Mouse (Mus musculus) right cerebral cortex, postnatal 14 days (tissue): ENCODE data around the gene Clec2l.
A peak's percentile ranks its signal among the peaks of the same experiment; 100 is the strongest.
"Not testable (repeated sequence)": the region's sequence is repeated elsewhere in the genome, so short reads cannot be mapped to it uniquely, and the experiment has no call there.

ENCODE experiments used
- DNase-seq: peaks from one replicate; pipeline ENCODE4 v3.0.0; 2022

Gene Clec2l

DNA sequence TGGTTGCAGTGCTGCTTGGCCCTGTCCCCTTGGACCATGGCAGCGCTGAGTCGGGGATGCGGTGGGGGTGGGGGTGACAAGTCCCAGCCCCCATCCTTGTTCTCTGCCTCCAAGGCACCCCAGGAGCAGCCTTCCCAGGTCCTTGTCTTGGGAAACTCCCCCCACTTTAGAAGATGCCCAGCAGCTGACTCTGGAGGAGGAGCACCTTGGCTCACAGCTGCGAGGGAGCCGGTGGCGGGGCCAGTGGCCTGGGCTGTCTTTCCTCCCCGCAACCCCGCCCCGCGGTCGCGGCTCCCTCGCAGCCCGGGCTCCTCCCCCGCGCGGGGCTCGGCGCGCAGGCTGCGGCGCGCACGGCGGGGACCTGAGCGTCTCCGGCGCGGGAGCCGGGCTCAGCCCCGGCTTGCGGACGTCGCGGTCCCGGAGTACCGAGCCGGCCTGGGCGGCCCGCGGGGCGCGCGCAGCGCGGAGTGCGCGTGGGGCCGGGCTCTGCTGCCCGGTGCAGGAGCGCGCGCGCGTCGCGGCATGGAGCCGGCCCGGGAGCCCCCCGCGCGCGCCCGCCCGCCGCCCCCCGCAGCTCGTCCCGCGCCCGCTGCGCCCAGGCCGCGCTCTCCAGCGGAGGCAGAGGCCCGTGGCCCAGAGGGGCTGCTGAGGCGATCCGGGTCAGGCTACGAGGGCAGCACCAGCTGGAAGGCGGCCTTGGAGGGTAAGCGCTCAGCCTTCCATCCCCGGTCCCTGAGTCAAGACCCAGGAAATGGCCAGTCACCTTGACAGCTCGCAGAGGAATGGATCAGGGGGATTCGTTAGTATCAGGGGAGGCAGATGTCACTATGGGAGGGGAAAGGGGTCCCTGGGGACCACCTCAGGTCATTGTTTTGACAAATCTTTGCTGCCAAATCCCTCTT lies at the start of gene Clec2l:
Gene Clec2l (plus strand): TSS at position 356 of the 902 bp plus-strand sequence.
- peak; percentile 58 for DNase-seq

DNA sequence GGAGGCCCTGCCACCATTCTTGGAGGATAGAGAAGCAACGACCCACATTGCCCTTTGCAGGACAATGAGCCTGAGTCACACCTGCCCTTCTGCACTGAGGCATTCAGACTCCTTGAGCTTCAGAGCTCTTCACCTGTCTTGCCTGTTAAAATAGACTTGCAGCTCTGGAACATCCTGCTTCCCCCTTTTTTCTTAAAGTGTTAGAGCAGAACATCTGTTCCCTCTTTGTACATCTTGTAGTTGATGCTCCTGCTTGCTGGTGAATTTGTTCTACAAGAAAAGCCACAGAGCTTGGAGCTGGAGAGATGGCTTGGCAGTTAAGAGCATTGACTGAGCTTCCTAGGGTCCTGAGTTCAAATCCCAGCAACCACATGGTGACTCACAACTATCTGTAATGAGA lies 40.5 kb upstream of the Clec2l start:
- DNase-seq, result no peak

- no peak for DNase-seq
These were observed 39.4 kb upstream of the Clec2l start for GRCm38 (mm10) chr6:38623457-38623856.

DNA sequence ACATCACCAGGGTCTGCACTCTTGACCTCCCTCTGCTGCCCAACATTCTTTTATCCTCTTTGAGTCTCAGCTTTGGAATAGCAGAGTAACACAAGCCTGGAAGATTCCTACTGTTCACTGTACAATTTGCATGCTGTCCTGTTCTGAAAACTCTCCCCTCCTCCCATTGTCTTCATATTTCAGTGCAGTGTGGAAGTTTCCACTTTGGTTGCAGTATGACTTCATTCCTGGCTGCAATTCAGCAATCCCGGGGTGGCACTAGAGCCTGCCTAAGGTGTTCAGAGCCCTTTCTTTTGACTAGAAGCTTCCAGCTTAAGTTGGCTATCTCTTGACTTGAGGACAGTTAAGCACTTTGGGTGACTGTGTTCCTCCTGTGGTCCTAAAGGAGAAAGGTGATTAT lies 38.4 kb upstream of the Clec2l start:
- DNase-seq, result no peak

GRCm38 (mm10) chr6:38626086-38626485 lies 36.8 kb upstream of the Clec2l start:
- no peak for DNase-seq

GRCm38 (mm10) chr6:38627081-38627480 lies 35.8 kb upstream of the Clec2l start:
- DNase-seq, result no peak

DNA sequence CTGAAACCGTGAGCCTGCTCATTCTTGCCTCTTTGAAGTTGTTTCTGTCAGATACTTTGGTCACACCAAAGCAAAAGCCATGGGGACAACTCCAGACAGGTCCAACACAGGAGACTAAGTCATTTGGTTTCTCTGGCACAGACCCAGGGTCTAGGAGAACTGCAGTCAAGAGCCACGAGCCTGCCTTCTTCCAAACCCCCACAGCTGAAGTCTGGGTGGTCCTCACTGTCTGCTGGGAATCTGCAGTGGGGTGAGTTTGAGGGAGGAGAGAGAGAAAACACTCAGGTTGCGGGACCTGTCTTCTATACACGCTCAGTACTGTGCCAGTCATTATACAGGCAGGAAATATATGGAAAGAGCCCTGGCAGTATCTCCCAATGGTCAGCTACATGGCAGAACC lies 35.4 kb upstream of the Clec2l start:
- DNase-seq, result no peak

- no peak for DNase-seq
These were observed 33.3 kb upstream of the Clec2l start for GRCm38 (mm10) chr6:38629556-38629955.

- DNase-seq, result no peak
These were observed 30.0 kb upstream of the Clec2l start for GRCm38 (mm10) chr6:38632826-38633225.

DNA sequence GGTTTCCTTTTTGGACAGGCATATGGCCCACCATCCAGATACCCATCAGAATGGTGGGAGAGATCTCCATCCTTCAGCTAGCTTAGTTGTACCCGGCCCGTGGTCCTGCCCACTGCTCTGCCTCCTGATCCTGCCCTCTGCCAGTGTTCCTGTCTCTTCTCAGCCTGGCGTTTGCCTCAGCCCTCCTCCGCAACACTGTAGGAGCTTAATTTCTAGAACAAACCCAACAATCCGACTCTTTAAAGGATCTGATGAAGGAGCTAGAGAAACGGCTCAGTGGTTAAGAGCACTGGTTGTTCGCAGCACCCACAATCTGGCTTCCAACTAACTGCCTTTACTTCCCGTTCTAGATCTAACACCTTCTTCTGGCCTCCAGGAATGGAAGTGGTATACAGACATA lies 28.4 kb upstream of the Clec2l start:
- no peak for DNase-seq

DNA sequence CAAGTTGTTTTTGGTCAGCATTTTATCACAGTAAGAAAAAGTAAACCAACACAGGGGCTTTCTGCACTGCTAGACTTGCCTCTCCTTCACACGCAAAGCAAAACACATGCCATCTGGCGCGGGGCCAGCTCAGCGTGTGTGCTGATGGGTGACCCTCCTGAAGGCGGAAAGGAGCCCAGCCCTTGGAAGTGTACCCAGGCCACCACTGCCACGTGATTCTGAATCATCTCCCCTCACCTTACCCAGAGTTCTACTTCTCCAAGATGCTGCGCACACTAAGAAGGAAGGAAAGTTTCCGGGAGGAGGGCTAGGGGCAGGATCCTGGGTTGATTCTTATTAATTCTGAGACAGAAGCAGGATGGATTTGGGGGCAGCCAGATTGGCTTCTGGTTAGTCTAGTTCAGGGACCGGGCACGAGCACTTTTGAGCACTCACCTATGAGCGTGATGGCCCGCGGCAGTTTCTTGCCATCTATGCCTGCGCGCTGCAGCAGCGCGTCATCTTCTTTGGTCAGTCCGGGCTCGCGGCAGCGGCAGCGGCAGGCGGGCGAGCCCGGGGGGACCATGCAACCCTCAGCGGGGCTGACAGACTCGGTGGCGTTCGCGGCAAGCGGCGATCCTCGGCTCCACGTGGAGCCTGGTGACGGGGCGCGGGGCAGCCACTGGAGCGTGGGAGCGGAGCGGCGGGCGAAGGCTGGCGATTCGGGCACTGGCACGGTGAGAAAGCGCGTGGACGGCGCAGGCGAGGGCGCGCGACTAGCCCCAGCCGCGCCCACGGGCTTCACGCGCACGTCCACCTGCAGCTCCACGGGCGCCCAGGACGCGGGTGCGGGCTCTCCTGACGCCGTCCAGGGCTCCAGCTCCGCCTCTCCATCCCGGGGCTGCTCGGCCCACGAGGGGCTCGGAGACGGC lies 26.7 kb upstream of the Clec2l start:
- DNase-seq, result peak; percentile 38

DNA sequence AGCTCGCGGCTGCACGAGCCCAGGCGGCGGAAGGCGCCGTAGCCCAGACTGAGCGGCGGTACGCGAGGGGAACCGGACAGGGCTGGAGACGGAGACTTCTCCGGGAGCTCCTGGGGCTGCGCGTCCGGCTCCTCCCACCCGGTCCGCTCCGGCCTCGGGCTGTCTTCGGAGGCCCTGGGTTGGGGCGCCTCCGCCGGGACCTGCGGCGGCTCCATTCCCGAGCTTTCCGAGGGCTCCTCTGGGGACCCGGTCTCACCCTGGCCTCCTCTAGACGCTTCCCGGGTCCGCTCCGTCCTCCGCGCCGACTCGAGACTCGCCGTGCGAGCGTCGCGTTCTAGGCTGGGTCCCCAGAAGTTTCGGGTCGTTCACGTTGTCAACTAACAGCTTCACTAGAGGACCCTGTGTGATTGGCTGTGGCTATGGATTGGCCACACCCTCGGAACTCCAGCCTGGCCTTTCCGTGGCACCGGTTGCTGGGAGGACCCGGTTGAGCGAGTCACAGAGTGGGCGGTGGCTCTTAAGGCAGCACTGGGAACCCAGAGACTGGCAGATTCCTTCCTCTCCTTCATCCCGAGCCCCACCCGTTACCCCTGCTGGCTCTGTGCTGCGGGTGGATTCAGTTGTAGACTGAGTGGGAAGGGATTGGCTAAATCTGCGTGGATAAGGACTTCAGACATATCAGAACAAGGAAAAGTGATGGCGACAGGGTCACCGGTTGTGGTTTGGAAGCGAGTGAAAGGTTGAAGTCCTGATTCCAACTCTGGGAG lies 25.8 kb upstream of the Clec2l start, which contains the start of gene Klrg2:
Gene Klrg2 (minus strand): TSS at position 391 of the 767 bp plus-strand sequence.
- DNase-seq, result no peak

- DNase-seq, result no peak
These were observed 22.5 kb upstream of the Clec2l start for GRCm38 (mm10) chr6:38640401-38640800.

GRCm38 (mm10) chr6:38641228-38641627 lies 21.6 kb upstream of the Clec2l start:
- DNase-seq, result no peak

DNA sequence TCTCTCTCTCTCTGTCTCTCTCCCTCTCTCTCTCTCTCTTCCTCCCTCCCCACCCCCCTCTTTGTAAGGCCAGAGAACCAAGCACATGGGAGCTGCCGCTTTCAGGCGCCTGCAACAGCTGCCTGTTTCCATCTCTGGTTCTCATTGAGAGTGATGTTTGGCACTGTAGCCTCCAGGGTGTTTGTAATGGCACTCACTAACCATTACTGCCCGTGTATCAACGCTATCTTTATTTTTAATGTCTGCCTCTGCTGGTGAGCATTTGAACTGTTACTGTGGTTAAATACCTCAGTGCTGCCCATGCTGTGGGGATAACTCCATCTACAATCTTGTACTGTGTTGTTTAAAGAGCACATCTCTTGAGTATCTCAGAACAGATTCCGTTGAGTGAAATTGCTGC lies 21.2 kb upstream of the Clec2l start:
- DNase-seq, result no peak

GRCm38 (mm10) chr6:38642593-38642992 lies 20.3 kb upstream of the Clec2l start:
- no peak for DNase-seq

GRCm38 (mm10) chr6:38643039-38643438 lies 19.8 kb upstream of the Clec2l start:
- DNase-seq, result no peak

DNA sequence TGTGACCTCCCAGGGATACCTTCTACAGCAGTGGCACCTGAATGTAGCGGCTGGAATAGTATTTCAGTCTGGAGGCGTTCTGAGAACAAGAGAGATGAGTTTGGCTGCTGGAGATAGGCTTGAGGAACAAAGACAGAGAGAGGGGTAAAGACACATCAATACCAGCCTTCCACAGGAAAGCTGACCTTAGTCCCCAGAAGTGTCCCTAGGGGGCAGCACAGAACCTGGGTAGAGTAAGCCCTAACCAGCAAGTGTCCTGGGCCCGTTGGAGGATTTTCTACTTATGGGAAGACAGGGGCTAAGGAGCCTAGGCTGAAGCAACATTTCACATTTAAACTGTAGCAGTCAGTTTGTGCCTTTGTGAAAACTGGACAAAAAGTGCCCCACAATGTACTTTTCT lies 13.3 kb upstream of the Clec2l start:
- DNase-seq, result no peak

- peak; percentile 66 for DNase-seq
These were observed 12.5 kb upstream of the Clec2l start for GRCm38 (mm10) chr6:38650263-38650937.

DNA sequence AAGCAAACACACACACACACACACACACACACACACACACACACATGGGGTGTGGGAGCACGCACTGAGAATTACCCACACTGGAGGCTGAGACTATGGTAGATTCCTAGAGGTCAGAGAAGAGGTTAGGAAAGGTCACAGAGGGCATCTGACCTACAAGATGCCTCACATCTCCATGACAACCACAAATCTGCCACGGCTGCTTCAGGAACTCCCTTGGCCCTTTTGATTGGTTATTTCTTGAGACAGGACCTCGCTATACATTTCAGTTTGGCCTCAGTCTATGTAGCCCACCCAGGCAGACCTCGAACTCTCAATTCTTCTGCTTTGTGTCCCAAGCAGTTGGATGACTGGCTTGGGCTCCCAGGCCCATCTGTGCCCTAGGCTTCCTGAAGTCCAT lies 1.2 kb upstream of the Clec2l start:
- DNase-seq, result no peak

DNA sequence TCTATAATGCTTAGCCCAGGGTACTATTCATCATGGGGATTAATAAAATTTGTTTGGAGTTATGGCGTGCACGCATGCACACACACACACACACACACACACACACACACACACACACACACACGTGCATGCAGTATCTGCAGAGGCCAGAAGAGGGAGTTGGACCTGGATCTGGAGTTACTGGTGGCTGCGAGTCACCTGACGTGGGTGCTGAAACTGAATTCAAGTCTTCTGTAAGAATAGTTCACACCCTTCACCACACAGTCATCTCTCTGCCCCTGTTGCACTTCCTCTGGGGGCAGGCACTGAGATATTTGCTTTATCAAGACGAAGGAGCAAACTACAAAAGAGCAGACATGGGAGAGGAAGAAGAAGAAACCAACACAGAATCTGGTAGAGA lies 6.7 kb downstream of the Clec2l start:
- DNase-seq, result no peak

DNA sequence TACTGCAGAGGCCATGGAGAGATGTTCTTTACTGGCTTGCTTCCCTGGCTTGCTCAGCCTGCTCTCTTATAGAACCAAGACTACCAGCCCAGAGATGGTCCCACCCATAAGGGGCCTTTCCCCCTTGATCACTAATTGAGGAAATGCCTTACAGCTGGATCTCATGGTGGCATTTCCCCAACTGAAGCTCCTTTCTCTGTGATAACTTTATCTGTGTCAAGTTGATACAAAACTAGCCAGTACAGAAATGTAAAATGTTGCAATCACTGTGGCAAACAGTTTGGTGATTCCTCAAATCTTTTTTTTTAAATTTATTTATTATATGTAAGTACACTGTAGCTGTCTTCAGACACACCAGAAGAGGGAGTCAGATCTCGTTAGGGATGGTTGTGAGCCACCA lies 7.6 kb downstream of the Clec2l start:
- DNase-seq, result not testable (repeated sequence)
